Mouse (Mus musculus): ENCODE data around the gene Rita1.

The Rita1 gene

DNA sequence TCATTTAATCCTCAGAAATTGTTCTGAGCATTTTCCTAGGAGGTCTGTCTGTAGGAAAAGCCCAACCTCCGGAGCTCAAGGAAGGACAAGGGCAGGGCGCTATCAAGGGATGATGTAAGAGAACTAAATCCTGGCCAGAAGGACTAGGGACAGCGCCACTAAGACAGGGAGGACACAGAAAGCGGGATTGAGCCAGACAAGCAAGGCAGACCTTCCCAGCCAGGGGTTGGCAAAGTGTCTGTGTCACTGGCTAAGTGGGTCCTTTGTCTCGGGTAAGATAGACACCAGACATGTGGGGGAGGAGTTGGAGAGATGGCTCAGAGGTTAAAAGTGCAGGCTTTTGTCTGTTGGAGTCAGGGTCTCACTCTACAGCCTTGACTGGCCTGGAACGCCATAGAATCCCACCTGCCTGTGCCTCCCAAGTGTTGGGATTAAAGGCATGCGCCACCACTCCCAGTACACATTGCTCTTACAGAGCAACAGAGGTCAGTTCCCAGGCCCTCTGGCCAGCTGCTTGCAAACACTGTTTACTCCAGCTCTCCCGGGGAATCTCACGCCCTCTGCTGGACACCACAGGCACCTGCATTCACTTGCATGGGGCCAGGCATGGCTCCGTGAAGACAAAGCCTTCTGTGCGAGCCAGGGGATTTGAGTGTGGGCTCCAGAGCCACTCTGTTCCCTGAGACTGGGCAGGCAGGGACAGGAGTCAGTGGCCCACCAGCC, 11.3 kb downstream of the Rita1 start:
- no peak for DNase-seq (ENCODE audit: low spot score)

DNA sequence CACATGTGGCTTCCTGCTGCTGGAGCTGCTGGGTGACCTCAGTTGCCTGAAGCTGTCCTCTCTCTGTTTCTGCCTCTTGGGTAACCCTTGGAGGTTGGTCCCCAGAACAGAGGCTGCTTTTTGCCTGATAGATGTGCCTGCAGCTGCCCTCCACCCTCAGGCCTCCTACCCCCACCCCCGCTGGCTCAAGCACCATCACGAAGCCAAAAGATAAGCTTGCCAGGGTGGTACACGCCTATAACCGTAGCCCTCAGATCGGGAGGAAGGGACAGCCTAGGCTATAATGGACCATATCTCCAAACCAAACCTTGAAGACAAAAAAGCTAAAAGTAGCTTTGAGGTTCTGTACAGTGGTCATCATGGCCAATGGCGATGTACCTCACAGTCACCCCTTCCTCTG, 12.8 kb downstream of the Rita1 start:
- DNase-seq (ENCODE audit: low spot score), result no peak

DNA sequence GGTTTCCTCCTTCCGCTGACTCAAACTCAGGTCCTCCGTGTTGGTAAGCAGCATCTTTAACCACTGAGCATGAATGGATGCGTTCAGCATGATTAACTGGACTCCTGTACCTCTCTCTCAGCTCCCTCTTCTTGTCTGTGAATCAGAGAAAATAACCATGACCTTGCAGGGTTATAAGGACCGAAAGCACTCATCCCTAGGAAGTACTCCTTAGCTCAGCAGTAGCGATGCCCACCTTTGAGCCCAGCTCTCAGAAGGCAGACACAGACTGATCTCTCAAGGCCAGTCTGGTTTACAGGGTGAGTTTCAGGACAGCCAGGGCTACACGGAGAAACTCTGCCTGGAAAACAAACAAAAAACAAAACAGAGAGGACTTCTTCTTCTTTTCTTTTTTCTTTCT, 17.9 kb downstream of the Rita1 start:
- no peak for DNase-seq (ENCODE audit: low spot score)

DNA sequence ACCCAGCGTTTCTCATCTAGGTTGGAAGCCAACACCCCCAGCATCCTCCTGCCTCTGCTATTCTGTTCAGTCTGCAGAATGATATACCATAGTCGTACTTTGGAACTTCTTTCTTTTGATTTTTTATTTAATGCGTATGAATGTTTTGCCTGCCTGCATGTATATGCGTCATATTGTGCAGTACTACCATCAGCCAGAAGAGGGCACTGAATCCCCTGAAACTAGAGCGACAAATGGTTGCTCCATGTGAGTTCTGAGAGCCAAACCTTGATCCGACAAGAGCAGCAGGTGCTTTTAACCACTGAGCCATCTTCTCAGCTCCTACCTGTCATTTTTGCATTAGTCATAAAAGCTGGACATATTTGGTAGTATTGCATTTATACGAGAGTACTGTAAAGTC, 20.2 kb downstream of the Rita1 start:
- DNase-seq (ENCODE audit: low spot score), result no peak

DNA sequence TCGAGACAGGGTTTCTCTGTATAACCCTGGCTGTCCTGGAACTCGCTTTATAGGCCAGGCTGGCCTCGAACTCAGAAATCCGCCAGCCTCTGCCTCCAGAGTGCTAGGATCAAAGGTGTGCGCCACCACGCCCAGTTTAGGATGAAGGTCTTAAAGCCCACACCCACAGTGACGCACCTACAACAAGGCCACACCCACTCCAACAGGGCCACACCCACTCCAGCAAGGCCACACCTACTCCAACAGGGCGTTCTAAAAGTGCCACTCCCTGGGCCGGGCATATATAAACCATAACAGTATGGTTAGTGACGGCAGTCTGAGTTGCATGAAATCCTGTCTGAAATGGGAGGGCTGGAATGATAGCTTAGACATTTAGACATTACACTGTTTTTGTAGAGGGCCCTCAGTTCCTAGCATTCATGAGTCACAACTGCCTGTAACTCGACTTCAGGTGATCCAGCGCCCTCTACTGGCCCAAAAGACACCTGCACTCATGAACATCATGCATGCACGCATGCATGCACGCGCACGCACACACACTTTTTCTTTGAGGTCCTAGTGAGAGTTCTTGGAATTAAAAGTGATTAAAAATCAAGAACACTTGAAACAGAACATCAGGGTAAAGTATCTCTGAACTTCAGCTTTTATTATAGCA, 21.9 kb downstream of the Rita1 start:
- no peak for DNase-seq (ENCODE audit: low spot score)

DNA sequence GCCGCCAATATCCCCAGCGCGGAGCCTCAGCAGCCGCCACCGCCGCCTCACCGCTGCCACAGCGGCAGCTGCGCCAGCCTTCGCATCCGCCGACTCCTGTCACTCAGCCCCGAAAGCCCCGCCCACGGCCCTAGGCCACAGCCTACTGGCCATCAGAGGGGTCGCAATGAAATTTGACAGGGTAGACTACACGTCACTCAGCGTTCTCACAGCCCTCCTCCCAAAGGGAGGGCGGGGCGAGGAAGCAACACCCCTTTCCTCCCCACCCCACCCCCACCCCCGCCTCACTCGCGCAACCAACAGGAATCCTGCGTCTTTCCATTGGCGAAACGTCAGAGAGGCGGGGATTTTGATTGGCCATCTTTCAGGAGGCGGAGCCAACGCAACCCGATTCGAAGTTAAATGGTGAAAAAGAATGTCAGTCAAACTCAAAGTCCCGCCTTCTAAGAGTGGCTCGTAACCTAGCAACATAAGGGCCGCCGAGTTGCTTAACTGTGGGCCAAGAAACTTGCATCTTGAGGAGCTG, 23.8 kb downstream of the Rita1 start, which contains the start of the genes Tpcn1 and Iqcd:
Tpcn1 (minus strand) TSS at position 105 of the 526 bp plus-strand sequence.
Iqcd (plus strand) TSS at position 448 of the 526 bp plus-strand sequence.
- peak; percentile 95 for DNase-seq (ENCODE audit: low spot score)

DNA sequence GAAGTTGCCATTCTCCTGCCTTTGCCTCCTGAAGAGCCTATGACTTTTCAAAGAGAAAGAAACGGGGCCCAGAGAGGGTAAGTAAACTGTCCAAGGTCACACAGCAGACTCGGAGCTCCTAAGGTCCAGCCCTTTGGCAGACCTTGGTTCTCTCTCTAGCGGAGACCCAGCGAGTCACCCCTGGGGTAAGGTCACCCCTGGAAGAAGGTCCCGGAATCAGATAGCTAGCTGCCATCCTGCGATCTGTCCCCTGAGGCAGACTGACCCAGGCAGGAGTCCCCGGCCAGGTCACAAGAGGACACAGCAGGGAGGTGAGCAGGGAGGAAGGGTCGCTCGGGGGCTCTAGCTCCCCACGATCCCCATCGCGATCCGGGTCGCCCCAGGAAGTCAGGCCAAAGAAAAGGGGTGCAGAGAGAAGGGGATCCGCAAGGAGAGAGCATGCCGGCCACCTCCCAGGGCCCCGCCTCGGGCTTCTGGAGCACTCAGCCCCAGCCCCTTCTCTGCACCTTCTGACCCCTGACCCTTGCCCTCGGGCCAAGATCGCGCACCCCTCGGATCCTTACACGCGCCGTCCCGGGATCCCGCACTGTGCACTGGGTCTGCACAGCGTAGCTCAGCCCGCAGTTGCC, 24.3 kb downstream of the Rita1 start:
- no peak for DNase-seq (ENCODE audit: low spot score)

DNA sequence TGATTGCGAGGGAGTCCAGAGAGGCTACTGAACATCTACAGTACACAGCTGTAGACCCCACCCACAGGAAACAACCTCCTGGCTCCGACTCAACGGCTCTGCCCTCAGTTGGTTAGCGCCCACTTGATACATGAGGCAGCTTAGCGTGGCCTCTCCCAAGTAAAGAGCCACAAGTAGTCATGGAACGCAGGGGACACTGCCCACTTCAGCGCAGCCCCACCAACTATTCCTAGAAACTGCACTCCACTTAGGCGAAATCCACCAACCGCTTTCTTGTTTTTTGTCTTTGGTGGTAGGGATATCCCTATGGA, 24.8 kb downstream of the Rita1 start:
- DNase-seq (ENCODE audit: low spot score), result no peak

DNA sequence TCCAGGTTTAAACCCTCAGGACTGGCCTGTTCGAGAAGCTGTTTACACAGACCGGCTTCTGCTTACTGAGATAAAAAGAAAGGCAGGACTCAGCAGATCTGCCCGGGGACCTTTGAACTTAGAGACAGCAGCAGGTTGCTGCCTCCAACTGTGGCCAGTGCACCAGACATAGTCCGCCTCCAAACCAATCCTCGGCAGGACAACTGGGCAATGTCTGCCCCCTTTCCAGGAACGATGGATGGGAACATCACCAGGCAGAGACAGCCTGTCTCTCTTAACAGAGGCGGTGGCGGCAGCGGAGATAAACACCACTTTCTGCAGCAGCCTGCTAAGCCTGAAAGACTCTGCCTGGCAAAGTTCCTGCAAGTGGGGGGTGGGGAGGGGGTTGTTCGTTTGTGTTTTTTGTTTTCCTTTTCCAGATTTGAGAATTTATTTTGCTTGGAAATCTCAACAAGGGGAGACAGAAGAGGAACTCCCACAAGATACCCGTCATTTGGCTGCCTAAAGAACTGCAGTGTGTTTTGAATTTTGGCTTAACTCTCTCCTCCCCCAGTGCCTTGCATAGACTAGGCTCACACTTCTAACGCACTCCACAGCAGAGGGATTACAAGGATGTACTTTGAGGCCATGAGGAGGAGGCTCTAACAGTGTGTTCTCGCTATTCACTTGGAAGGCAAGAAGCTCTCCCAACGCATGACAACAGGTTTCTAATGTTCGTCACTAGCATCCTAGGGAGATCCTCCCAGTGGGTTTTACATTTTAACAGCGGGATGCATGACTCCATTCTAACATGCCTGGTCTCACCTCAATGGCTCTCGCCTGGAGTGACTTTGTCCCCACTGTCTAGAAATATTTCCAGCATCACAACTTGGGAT, 25.4 kb downstream of the Rita1 start:
- no peak for DNase-seq (ENCODE audit: low spot score)

DNA sequence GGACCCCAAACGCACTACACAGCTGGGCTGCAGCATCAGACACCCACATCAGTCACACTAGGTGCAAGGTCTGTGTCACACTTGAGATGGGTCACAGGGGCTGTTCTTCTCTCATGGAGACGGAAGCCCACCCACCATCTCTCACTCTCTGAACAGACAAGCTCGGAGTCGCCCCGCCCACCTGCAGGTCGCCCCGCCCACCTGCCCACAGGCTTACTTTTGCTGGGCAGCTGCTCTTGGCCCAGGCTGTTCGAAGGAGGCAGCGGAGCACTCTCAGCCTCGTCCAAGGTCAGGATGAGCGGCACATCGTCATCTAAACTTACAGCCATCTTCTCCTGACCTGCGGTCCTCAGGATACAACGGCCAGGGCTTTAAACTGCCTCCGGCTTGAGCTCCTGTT, 27.4 kb downstream of the Rita1 start:
- DNase-seq (ENCODE audit: low spot score), result no peak

DNA sequence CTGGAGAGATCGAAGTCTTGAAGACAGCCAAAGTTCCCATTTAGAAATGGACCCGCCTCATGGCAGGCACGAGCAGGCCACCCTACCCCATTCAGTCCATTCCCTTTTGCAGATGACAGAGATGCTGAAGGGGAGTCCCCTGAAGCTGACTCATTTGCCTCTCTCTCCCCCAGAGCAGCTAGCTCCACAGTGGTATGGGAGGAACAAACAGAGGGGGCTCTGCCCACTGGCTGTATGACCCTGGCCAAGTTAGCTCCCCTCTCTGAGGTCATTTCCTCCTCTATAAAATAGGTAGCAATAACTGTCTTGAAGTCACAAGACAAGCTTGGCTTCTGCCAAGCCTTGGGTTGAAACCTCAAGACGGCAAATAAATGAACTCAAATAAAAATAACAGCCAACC, 28.9 kb downstream of the Rita1 start:
- no peak for DNase-seq (ENCODE audit: low spot score)

DNA sequence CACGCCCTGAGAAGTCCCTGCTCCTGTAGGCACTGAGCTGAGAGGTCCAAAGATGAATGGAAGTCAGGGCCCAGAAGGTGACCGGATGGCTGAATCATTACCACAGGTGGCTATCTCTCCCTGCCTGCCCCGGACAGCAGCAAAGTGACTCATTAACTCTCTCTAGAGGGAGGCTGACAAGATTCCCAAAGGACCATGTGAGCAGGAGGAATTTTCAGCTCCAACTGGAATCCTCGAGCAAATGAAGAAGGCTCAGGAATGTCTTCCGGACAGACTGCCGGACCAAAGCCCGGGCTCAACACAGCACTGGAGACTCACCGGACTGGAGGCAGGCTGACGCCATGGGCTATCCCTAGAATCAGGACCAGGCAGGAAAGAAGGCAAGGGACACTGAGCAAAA, 30.4 kb downstream of the Rita1 start:
- DNase-seq (ENCODE audit: low spot score), result no peak

DNA sequence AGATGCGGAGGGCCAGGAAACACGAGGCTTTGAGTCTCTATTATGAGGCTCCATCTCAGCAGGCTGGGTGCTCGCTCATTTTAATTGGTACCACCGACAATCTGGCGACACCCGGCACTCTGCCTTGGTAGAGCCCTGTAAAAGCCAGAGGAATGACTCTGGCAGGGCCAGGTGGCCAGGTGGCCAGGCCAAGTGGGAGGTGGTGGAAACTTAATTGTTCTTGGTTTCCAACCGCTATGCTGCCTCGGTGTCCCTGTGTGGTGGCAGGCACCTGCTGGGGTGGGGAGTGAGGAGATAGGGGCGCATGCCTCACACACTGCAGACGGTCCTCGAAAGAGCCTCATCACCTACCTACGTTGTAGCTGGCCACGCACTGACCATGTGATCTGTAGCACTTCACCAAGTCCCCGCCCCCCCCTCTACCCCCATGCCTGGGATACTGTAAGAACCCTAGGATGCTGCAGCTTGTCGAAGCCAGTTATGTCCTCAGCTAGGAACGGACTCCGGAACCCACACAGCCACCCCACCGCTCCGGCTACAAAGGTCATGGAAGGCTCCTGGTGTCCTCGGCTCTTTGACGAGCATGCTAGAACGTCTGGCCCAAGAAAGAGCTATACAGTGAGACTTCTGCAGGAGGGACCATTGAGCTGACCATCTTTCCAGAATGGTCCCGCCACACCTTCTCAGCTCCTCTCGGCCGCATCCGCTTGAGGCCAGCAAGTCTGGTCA, 32.3 kb downstream of the Rita1 start:
- no peak for DNase-seq (ENCODE audit: low spot score)

DNA sequence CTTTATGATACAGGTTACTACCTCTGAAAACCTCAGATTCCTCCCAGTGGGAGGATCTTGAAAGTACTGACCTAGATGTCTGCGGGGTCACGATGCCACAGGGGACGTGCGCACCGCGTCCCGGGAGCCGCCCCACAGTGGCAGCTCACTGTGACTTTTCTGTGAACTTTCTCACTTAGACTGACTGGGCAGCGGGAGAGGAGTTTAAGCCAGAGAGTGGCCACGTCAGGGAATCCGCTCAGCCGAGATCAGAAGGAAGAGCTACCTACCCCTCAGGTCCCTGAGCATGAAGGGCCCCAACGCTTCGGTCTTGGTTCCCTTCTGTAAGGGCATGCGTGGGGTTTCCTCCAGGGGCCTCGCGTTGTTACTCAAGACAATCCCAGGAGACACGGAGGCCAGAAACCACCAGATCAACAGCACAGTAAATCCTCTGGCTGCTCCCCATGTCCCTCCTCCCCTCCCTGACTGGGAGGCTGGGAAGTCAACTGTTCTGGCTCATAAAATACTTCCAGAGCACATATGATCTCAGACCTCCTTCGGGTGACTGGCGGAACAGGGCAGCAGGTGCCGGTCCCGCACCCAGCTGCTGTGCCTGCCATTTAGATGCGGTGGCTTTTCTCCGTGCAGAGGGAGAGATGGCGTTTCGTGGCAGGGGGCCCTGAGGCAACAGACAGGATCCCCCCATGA, 33.0 kb downstream of the Rita1 start:
- DNase-seq (ENCODE audit: low spot score), result no peak

DNA sequence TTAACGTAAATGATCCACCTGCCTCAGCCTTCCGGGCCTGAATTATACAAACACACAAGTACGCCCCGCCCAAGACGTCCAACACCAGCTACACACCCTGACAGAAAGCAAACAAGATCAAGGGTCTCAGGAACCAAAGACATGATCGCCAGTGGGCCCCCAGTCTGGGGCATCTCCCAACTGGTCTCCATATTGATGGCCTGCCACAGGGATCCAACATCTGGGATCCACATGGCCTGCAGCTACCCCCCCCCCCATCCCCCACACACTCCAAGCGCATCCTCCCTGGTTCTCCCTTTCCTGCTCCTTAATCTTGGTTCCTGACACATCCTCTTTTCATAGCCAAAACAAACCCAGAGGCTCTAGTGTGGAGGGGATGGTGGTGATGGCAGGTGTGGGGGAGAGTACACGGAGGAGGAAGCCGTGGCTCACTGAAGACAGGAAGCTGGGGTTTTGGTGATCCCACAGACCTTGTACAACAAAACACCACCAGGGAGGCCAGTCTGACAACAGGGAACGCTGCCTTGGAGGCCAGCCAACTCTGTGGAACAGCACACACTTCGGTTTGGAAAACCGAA, 33.8 kb downstream of the Rita1 start:
- DNase-seq (ENCODE audit: low spot score), result no peak

DNA sequence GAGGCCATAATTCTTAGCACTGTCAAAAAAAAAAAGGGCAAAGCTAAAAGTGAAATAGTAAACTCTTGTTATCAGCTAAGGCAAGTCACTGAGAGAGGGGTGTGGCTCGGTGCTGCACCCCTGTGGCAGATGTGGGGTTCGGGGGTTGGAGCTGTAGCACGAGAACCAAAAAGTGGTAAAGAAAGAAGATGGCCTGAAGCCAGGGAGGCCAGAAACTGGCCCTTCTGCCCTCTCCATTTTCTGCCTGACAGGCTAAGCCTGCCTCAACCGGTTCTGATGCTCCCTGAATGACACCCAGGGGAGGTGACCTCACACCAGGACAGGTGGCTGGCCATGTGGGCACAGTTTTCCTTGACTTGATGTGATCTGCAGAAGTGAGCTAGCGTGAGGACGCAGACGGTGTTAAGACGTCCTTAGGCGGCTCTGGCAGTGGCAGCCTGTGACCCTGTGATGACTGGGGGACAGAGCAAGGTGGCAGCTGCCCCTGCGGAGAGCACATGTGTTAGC, 34.4 kb downstream of the Rita1 start:
- DNase-seq (ENCODE audit: low spot score), result no peak

DNA sequence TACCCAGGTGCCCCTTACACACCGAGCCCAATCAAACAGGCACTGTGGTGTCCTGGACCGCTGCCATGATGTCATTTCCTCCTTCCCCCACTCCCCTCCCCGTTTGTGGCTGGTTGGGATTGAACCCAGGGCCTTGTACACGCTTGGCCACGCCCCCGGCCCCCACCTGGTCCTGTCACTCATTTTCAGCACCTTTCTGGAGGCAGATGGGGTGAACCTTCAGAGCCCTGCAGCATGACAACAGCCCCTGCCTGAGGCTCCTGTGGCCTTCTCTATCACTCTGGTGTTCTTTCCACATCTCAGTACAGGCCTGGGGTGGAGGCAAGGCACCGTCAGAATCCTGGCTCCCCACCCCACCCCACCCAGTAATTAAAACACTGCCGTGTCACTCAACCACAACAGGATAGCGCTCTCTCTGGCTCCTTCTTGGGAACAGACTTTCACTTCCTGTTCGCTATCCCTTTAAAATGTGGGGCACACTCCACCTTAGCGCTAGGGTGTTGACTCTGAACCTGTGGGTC, 35.5 kb downstream of the Rita1 start:
- DNase-seq (ENCODE audit: low spot score), result no peak

DNA sequence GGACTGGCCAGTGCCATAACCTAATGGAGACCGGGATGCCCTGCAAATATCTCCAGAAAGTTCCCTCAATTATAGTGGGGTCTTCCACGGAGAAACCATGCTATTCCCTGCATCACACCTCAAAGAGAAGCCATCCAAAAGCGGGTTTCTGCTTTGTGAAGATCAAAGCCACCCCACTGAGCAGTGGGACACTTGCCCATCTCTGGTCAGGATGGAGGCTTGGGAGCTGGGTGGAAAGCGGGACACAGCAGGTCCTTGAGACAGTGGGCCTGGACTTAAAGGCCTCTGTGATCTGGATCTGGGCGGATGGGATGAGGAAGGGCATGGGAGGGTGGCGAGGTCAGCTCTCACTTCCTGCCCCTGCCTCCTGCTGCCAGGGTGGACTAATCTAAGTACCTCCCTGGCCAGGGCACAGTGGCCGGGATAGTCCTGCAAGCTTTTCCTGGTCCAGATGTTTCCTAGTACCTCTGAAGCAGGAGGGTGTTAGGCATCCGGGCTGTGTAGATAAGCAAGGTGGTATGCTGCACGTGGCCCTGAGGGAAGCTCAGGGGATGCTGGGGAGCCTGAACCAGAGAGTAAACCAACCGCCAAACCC, 37.8 kb downstream of the Rita1 start:
- DNase-seq (ENCODE audit: low spot score), result no peak

DNA sequence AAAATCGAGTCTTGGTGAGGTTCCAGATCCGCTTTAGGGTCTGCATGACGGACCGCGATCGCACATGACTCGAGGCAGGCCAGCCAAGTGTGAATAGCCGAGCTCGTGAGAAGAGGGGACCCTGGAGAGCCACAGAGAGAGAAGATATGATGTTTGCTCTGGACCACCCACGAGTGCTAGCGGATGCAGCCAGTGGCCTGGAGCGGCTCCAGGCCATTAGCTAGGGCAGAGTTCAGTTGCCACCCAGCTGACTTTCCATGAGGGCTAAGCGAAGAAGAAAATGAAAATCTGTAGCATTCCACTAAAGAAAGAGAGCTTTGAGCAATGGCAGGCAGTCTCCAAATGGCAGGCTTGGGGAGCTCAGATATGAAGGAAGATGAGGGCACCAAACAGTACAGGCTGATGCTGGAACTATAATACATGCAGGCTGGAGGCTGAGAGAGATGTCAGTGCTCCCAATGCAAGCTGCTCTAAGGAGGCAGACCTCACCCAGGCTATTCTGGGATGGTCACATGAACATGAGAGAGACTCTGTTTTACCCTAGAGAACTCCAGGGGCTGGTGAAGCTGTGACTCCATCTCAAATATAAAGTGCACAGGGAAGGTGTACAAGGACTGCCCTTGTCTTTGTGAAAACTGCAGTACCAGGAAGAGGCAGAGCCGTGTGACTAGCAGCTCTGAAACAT, 41.2 kb downstream of the Rita1 start:
- DNase-seq (ENCODE audit: low spot score), result no peak
